Mouse (Mus musculus) CD4-positive, CD25-positive, alpha-beta regulatory T cell (primary cell): ENCODE data around the gene Cox19. TPM values are rescaled to one million over a fixed set of nuclear protein-coding genes. Genes with fewer than 3 reads are reported as not detected.

Experiments
- polyA plus RNA-seq: library from polyadenylated mRNA; unstranded; fragments of 100-300 nt; shearing (Covaris generic); gene quantifications from one replicate; pipeline ENCODE4 v1.2.1, GENCODE M21; 2017

Cox19 gene
- 53.2 TPM for polyA plus RNA-seq

DNA sequence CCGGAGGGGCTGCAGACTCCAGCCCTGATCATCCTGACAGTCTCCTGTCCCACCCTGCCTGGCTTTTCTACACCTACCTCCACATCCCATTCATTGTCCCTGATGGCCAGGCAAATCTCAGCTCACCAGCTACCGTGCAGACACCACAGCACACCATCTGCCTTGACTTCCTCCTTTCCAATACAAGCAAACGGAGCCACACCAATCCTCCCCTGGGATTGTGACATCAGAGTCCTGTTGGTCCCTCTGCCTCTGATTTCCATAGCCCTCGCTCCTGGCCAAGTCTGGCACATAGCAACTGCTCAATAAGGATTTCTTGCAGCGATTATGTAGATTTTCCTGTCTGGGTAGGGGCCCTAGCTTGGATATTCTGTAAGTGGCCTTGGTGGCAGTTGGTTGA lies at the start of gene Cox19:
Gene Cox19 (minus strand): TSS at position 285 of the 400 bp plus-strand sequence.

DNA sequence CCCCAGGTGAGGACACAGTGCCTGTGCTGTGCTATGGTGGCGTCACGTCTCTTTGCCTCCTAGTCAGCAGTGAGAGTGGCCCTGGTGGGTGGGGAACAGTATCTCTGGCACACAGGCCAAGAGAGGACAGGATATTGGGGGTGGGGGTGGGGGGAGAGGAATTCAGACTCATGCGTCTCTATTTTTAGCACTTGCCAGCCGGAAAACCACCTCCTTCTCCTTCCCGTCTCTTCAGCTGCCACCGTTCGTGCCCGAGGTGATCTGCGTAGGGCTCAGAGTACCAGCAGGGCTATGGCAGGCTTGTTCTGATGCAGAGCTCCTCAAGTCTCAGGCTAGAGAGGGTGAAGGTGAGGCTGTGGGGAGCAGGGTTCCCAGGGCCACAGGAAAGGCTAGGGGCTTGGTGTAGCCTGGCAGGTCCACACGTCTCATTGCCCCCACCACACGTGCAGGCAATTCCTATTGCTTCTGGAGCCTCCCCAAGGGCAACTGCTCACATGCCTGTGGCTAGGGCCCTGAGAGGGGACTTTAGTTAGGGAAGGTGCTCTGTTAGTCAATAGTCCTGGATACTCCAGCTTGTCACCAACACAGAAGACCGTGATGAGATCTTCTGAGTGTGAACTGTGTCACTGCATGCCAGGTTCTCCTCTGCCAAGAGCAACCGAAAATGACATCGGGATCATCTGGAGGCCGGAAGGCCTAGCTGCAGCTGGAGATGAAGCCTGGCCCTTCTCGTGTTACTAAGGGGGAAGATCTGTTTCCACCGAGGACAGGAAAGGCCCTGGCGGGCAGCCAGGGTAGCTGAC lies 26.5 kb upstream of the Cox19 start, which contains the start of gene Gpr146:
Gene Gpr146 (plus strand): TSS at position 230 of the 803 bp plus-strand sequence.

DNA sequence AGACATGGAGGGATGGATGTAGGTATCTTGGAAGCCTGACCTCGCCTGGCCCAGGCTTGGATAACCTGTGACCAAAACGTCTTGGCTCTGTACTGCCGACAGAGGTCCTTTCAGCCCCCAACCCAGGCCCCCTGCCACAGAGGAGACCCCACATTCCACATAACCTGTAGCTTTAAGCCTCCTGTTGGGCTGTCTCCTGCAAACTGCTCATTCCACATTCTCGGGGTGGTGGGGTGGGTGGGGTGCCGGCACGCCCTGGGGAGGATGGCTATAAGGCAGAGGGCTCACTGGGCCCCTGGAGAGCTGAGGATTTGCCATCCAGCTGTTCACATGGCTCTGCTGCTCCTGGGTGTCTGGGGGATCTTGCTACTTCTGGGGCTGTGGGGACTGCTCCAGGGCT lies 1.1 kb upstream of the Cox19 start, which contains the start of gene Cyp2w1:
Gene Cyp2w1 (plus strand): TSS at position 301 of the 400 bp plus-strand sequence.

DNA sequence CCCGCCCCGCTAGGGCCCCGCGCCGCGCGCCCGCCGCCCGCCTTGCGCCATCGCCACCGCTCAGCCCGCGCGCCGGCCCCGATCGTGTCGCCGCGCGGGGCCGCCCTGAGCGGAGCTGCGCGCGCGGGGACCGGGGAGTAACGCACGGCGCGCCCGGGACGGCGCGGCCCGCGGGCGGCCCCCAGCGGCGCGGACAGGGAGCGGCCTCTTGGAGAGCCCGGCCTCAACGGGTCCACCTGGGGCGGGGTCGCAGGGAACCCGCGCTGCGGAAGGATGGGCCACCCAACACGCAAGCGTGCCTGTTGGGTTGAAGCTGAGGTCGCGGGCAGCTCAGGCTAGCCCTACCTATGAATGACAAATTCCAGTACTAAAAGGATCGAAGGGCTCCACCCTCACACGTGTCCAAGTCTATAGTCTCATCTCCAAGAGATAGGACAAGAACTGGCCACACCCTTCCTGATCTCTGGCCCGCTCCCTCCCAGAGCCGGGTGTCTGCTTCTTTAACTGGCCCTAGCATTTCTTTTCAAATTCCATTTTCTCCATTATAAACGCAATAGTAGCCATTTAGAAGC lies 25.7 kb downstream of the Cox19 start, which contains the start of gene Adap1:
Gene Adap1 (minus strand): TSS at position 228 of the 572 bp plus-strand sequence.

Other genes with a start within 250 kb of the Cox19 start
- 2.3 TPM for gene Prkar1b, start 201.4 kb downstream of the Cox19 start, polyA plus RNA-seq
- 28.7 TPM for gene Dnaaf5, start 201.2 kb downstream of the Cox19 start, polyA plus RNA-seq
- gene Sun1, start 150.8 kb downstream of the Cox19 start, polyA plus RNA-seq = 41.6 TPM
- gene Get4, start 99.1 kb downstream of the Cox19 start, polyA plus RNA-seq = 142 TPM
- gene Adap1, start 25.8 kb downstream of the Cox19 start, polyA plus RNA-seq = 28.1 TPM
- not detected for gene Cyp2w1, start 1.2 kb upstream of the Cox19 start, polyA plus RNA-seq
- gene Gpr146, start 26.3 kb upstream of the Cox19 start, polyA plus RNA-seq = 30.8 TPM
- gene C130050O18Rik, start 53.9 kb upstream of the Cox19 start, polyA plus RNA-seq = 0.11 TPM
- not detected for gene Gper1, start 71.7 kb upstream of the Cox19 start, polyA plus RNA-seq
- gene 3110082I17Rik, start 109.1 kb upstream of the Cox19 start, polyA plus RNA-seq = 8.8 TPM
- 13.1 TPM for gene Zfand2a, start 133.1 kb upstream of the Cox19 start, polyA plus RNA-seq
- gene Uncx, start 192.1 kb upstream of the Cox19 start, polyA plus RNA-seq = not detected